ENCODE assay signal across 9 mouse cellular contexts in the genomic region with DNA sequence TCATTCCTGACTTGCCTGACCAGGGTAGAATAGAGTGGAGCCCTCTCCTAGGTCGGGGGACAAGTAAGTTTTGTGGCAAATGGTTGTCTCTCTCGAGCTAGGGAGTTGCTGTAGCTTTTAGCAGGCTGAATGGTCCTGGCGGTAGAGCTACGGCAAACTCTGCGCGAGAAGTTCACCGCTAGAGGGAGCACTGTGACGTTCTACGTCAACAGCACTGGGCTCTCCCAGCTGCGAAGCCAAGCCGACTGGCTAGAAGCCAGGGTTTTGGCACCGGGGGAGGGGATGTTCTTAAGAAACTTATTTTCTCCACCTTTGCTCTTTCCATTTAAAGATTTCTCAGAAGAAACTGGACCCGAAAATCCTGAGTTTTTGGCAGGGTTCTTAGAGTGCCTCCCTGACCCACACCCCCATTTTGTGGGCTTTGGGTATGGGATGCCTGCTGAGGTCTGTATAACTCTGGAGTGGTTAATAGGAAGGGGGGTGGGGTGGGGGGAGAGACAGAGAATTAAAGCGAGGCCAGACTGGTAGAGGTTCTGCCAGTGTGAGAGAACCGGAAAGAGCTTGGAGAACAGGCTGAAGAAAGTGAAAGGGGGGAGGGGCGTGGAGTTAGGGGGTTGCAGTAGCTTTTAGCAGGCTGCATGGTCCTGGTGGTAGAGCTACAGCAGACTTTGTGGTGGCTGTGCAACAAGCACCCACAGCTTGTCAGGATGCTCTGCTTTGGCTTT. TPM values are rescaled to one million over a fixed set of nuclear protein-coding genes. Genes with fewer than 3 reads are reported as not detected.
DNase-seq lines count a peak whose midpoint lies in the region; ATAC-seq and TF ChIP-seq lines count a peak whose summit lies in the region.
"Had no signal": no experiment of that assay in that cellular context is flagged by ENCODE, and none has a peak within 500 bp of the region (broad histone marks: within the 10 kb centered on the region; RNA-seq: fewer than 3 reads in every experiment).

No protein-coding gene starts in this region.

- H3K4me3 ChIP-seq in liver, postnatal 0 days (ENCODE audit: low read depth, low read length): no peak overlapping the region

- H3K27me3 ChIP-seq in Patski: no peaks in the 10 kb centered on the region
- H3K27me3 ChIP-seq in liver, postnatal 0 days (ENCODE audit: insufficient read depth, low read length): no peaks in the 10 kb centered on the region

- POLR2A ChIA-PET in Patski (lab: Charles Lee): interaction anchor here (1.1 kb wide), 1 partner anchor 10 kb away, joined by 3 read pairs; no protein-coding TSS in a partner anchor

- in situ Hi-C loops in Patski (cut with MboI; ENCODE audit: low pct_unique_long_range_greater_than_20kb): no loop called here

- peak; percentile 83 for ATAC-seq in Patski
- ATAC-seq in liver, postnatal 0 days: peak; percentile 57; the same call in 1 of the 2 replicates

- 6% methylated on average over 16 of the region's 16 CpGs for WGBS in liver, postnatal 0 days (ENCODE audit: insufficient replicate concordance)

- CTCF ChIA-PET in Patski (lab: Charles Lee): interaction anchor here (0.8 to 1.5 kb wide), 6 partner anchors 14 to 268 kb away, joined by 3 to 6 read pairs (median 4); no protein-coding TSS in a partner anchor

- peak; percentile 80 for TF ChIP-seq CTCF in Patski (IDR thresholded peaks at IDR 0.05)
- peak; percentile 83 for TF ChIP-seq CTCF in liver, postnatal 0 days (IDR thresholded peaks at IDR 0.05; ENCODE audit: low read depth)

- DNase-seq in Patski (ENCODE audit: low read depth, low spot score): peak; percentile 39
- peak; percentile 78 for DNase-seq in cerebellum, adult 9-11 months
- peak; percentile 77 to 96 for DNase-seq in frontal cortex, adult 2 months (ENCODE audit: extremely low spot score in 1 of 2, low spot score in 1 of 2)
- peak; percentile 92 for DNase-seq in heart, postnatal 4 days
- DNase-seq in layer of hippocampus, adult 18-20 months (ENCODE audit: low spot score in 2 of 2): peak; percentile 82 to 93
- peak; percentile 73 for DNase-seq in liver, postnatal 0 days
- peak; percentile 92 for DNase-seq in ovary, postnatal 14 days (ENCODE audit: low spot score)
- peak; percentile 65 for DNase-seq in thymus, postnatal 4 days

- no peaks in the 10 kb centered on the region for H3K4me1 ChIP-seq in liver, postnatal 0 days (ENCODE audit: insufficient read depth)

- TF ChIP-seq EP300 in liver, postnatal 0 days (IDR thresholded peaks at IDR 0.05; ENCODE audit: low read depth): no peak

- H3K36me3 ChIP-seq in liver, postnatal 0 days (replicated peaks; ENCODE audit: insufficient read depth, low read length): no peaks in the 10 kb centered on the region

- no peak overlapping the region for H3K4me2 ChIP-seq in liver, postnatal 0 days (ENCODE audit: low read depth, low read length)

- H3K9me3 ChIP-seq in liver, postnatal 0 days (ENCODE audit: low read length): no peaks in the 10 kb centered on the region

- no peak overlapping the region for H3K9ac ChIP-seq in liver, postnatal 0 days (replicated peaks)

- H3K27ac ChIP-seq in liver, postnatal 0 days (ENCODE audit: low read depth): no peak overlapping the region
- H3K27ac ChIP-seq: macrophage had no signal

RNA-seq across cellular contexts. Expression of gene Klhl29, which starts 35.1 kb away (rescaled TPM):
- 16.8 TPM for polyA plus RNA-seq in Patski (2021)
- 31.4 and 37.9 TPM in 2 replicates for polyA plus RNA-seq in frontal cortex, adult 2 months (2012; rRNA removed)
- under 1 TPM; 0.69 to 0.90 TPM for total RNA-seq in heart, postnatal 4 days (2021)
- total RNA-seq in layer of hippocampus, adult 18-20 months (2021): 10 to 100 TPM; 40.8 to 44.5 TPM
- 0.05 TPM in 2 replicates for polyA plus RNA-seq in liver, postnatal 0 days (2015; fragmentation: Nextera tagmentation; extraction: Ambion mirVana)
- polyA plus RNA-seq: macrophage had no signal

Comparison
In these comparisons a context has a peak if more than half of its experiments do, and no peak if none do; other contexts are left out.
1. DNase-seq: peak in every context shown above with its lines; median percentile 92 in heart, postnatal 4 days; 92 in ovary, postnatal 14 days; 88 in layer of hippocampus, adult 18-20 months; 86 in frontal cortex, adult 2 months; 78 in cerebellum, adult 9-11 months; 73 in liver, postnatal 0 days; 65 in thymus, postnatal 4 days; 39 in Patski.
2. RNA of gene Klhl29, which starts 35.1 kb away (polyA plus RNA-seq): 31.4 to 37.9 TPM in frontal cortex, adult 2 months and 16.8 TPM in Patski (single experiment); 0.05 TPM in liver, postnatal 0 days; every median in the first group is over 10 times any median in the second.